ENCODE assay signal across 25 mouse cellular contexts in the genomic region with DNA sequence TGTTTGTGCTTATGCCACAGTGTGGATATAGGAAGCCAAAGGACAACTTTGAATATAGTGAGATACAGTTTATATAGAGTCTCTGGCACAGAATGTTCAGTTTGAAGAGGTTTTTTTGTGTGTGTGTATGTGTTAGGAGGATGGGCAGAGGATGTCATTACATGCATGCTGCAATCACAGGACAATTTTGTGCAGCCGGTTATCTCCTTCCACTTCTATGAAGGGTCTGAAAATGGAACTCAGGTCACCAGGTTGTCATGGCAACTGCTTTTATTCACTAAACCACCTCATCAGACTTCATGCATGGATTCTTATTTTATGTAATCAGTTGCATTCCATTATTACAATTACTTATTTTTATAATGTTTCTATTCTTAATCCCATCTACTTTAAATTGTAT. TPM values are rescaled to one million over a fixed set of nuclear protein-coding genes. Genes with fewer than 3 reads are reported as not detected.
DNase-seq lines count a peak whose midpoint lies in the region; ATAC-seq lines count a peak whose summit lies in the region.
"Had no signal": no experiment of that assay in that cellular context is flagged by ENCODE, and none has a peak within 500 bp of the region (broad histone marks: within the 10 kb centered on the region; RNA-seq: fewer than 3 reads in every experiment).

No protein-coding gene starts in this region.

- H3K4me1 ChIP-seq in hindbrain, embryonic 14.5 days (replicated peaks; ENCODE audit: control insufficient read depth, insufficient read depth, low read length) = 0 out of 2 replicates have a peak, but pooled peaks cover 5% of the 10 kb centered on the region
- H3K4me1 ChIP-seq in hindbrain, embryonic 13.5 days (replicated peaks) = no peaks in the 10 kb centered on the region
- H3K4me1 ChIP-seq in midbrain, embryonic 13.5 days (replicated peaks) = peaks cover 7% of the 10 kb centered on the region; the same call in 1 of the 2 replicates
- H3K4me1 ChIP-seq: embryonic facial prominence, embryonic 10.5 days; embryonic facial prominence, embryonic 15.5 days had no signal

- no peaks in the 10 kb centered on the region for H3K27me3 ChIP-seq in hindbrain, embryonic 14.5 days (ENCODE audit: control insufficient read depth, insufficient read depth, low read length)
- no peaks in the 10 kb centered on the region for H3K27me3 ChIP-seq in hindbrain, embryonic 13.5 days
- H3K27me3 ChIP-seq in midbrain, embryonic 13.5 days = no peaks in the 10 kb centered on the region
- H3K27me3 ChIP-seq: CH12.LX; embryonic facial prominence, embryonic 15.5 days had no signal

- H3K9ac ChIP-seq in hindbrain, embryonic 14.5 days = no peak overlapping the region
- no peak overlapping the region for H3K9ac ChIP-seq in hindbrain, embryonic 13.5 days
- no peak overlapping the region for H3K9ac ChIP-seq in midbrain, embryonic 13.5 days (replicated peaks)
- H3K9ac ChIP-seq: embryonic facial prominence, embryonic 15.5 days; liver, embryonic 14.5 days had no signal

- ATAC-seq in hindbrain, embryonic 14.5 days (ENCODE audit: low FRiP score) = no peak
- ATAC-seq in hindbrain, embryonic 13.5 days (ENCODE audit: low FRiP score) = no peak
- ATAC-seq in midbrain, embryonic 13.5 days = peak; percentile 60
- ATAC-seq: intestine, postnatal 0 days; Patski had no signal

- no peak overlapping the region for H3K4me2 ChIP-seq in hindbrain, embryonic 14.5 days (replicated peaks)
- no peak overlapping the region for H3K4me2 ChIP-seq in hindbrain, embryonic 13.5 days
- no peak overlapping the region for H3K4me2 ChIP-seq in midbrain, embryonic 13.5 days (replicated peaks)
- H3K4me2 ChIP-seq: embryonic facial prominence, embryonic 15.5 days had no signal

- H3K4me3 ChIP-seq in hindbrain, embryonic 14.5 days (replicated peaks; ENCODE audit: low read length) = no peak overlapping the region
- H3K4me3 ChIP-seq in hindbrain, embryonic 13.5 days = no peak overlapping the region
- H3K4me3 ChIP-seq in midbrain, embryonic 13.5 days (replicated peaks) = no peak overlapping the region
- H3K4me3 ChIP-seq: embryonic facial prominence, embryonic 10.5 days; embryonic facial prominence, embryonic 15.5 days had no signal

- no peaks in the 10 kb centered on the region for H3K9me3 ChIP-seq in hindbrain, embryonic 14.5 days (ENCODE audit: control insufficient read depth, low read length)
- no peaks in the 10 kb centered on the region for H3K9me3 ChIP-seq in hindbrain, embryonic 13.5 days
- H3K9me3 ChIP-seq in midbrain, embryonic 13.5 days = no peaks in the 10 kb centered on the region
- H3K9me3 ChIP-seq: embryonic facial prominence, embryonic 10.5 days; embryonic facial prominence, embryonic 15.5 days; G1E had no signal

- H3K36me3 ChIP-seq in hindbrain, embryonic 14.5 days (replicated peaks; ENCODE audit: control insufficient read depth, insufficient read depth) = no peaks in the 10 kb centered on the region
- H3K36me3 ChIP-seq in hindbrain, embryonic 13.5 days = no peaks in the 10 kb centered on the region
- no peaks in the 10 kb centered on the region for H3K36me3 ChIP-seq in midbrain, embryonic 13.5 days
- H3K36me3 ChIP-seq: embryonic facial prominence, embryonic 10.5 days; embryonic facial prominence, embryonic 15.5 days; G1E had no signal

- WGBS in hindbrain, embryonic 14.5 days = 32% methylated on average over 1 of the region's 1 CpGs
- 41% methylated on average over 1 of the region's 1 CpGs for WGBS in hindbrain, embryonic 13.5 days
- 36% methylated on average over 1 of the region's 1 CpGs for WGBS in midbrain, embryonic 13.5 days

- peak overlapping the region; percentile 9; the same call in 1 of the 2 replicates for H3K27ac ChIP-seq in hindbrain, embryonic 14.5 days
- H3K27ac ChIP-seq in hindbrain, embryonic 13.5 days = no peak overlapping the region
- peak overlapping the region; percentile 36; the same call in 1 of the 2 replicates for H3K27ac ChIP-seq in midbrain, embryonic 13.5 days
- H3K27ac ChIP-seq: embryonic facial prominence, embryonic 15.5 days; liver, embryonic 14.5 days; macrophage had no signal

- peak; percentile 14 for DNase-seq in embryo, embryonic 10 days (ENCODE audit: low spot score)
- no peak for DNase-seq in embryo, embryonic 11 days
- DNase-seq in hindbrain, embryonic 14.5 days (ENCODE audit: low spot score) = no peak
- no peak for DNase-seq in layer of hippocampus, postnatal 14 days (ENCODE audit: low spot score in 2 of 2)
- no peak for DNase-seq in layer of hippocampus, postnatal 36 days
- DNase-seq: adrenal gland, postnatal 14 days; cerebellum, adult 18-20 months; cerebellum, postnatal 10 days; gastrocnemius, postnatal 10 days; heart, postnatal 14 days; kidney, adult 9 months; kidney, postnatal 10 days; liver; lung, adult 2 months; lung, postnatal 10 days had no signal

RNA-seq across cellular contexts. Expression of a gene that starts 10.4 kb away (rescaled TPM):
- 5.4 and 5.7 TPM in 2 replicates for polyA plus RNA-seq in hindbrain, embryonic 14.5 days (2014; fragmentation: Nextera tagmentation; extraction: Ambion mirVana)
- polyA plus RNA-seq in hindbrain, embryonic 13.5 days (2015; fragmentation: Nextera tagmentation; extraction: Ambion mirVana) = 6.2 and 7.6 TPM in 2 replicates
- 8.7 and 9.6 TPM in 2 replicates for polyA plus RNA-seq in midbrain, embryonic 13.5 days (2015; fragmentation: Nextera tagmentation; extraction: Ambion mirVana)
- 10 to 100 TPM; 41.4 to 47.6 TPM for total RNA-seq in layer of hippocampus, postnatal 14 days (2021)
- 10 to 100 TPM; 34.0 to 35.0 TPM for total RNA-seq in layer of hippocampus, postnatal 36 days (2021)

RNA-seq across cellular contexts. Expression of a gene that starts 41.8 kb away (rescaled TPM):
- 71.9 and 81.9 TPM in 2 replicates for polyA plus RNA-seq in hindbrain, embryonic 14.5 days (2014; fragmentation: Nextera tagmentation; extraction: Ambion mirVana)
- polyA plus RNA-seq in hindbrain, embryonic 13.5 days (2015; fragmentation: Nextera tagmentation; extraction: Ambion mirVana) = 84.5 and 85.5 TPM in 2 replicates
- polyA plus RNA-seq in midbrain, embryonic 13.5 days (2015; fragmentation: Nextera tagmentation; extraction: Ambion mirVana) = 80.5 and 86.8 TPM in 2 replicates
- total RNA-seq in layer of hippocampus, postnatal 14 days (2021) = 10 to 100 TPM; 48.5 to 55.4 TPM
- total RNA-seq in layer of hippocampus, postnatal 36 days (2021) = 10 to 100 TPM; 58.5 to 60.7 TPM
- polyA plus RNA-seq: Patski had no signal
